Mouse (Mus musculus) cortical plate, adult 2 months (tissue): ENCODE measurements around the gene Nfkb1. TPM values are rescaled to one million over a fixed set of nuclear protein-coding genes. Genes with fewer than 3 reads are reported as not detected.

Experiments used
- H3K27ac ChIP-seq: fragments of 200-500 bp; 2 replicates; pipeline ENCODE4 v1.5.1; 2012; ENCODE audit warnings: low read length, control low read depth, inconsistent platforms; ENCODE audit not compliant: insufficient read depth
- H3K4me1 ChIP-seq: fragments of 200-500 bp; 2 replicates; pipeline ENCODE4 v1.6.1; 2011; ENCODE audit warnings: low read length; ENCODE audit not compliant: control insufficient read depth, insufficient read depth
- H3K4me3 ChIP-seq: fragments of 200-500 bp; 2 replicates; pipeline ENCODE4 v1.5.1; 2011; ENCODE audit warnings: mild to moderate bottlenecking, low read length, control low read depth; ENCODE audit not compliant: insufficient read depth
- CTCF ChIP-seq: fragments of 200-500 bp; IDR thresholded peaks from 2 replicates; pipeline ENCODE4 v1.5.1; 2011; ENCODE audit warnings: mild to moderate bottlenecking, control low read depth, low read length; ENCODE audit not compliant: insufficient read depth; ENCODE audit errors: extremely low read depth
- POLR2A ChIP-seq: fragments of 200-500 bp; IDR thresholded peaks from 2 replicates; pipeline ENCODE4 v1.6.1; 2011; ENCODE audit warnings: mild to moderate bottlenecking, low read length, control low read depth; ENCODE audit not compliant: insufficient read depth; ENCODE audit errors: extremely low read depth
- polyA plus RNA-seq: library from polyadenylated mRNA; depleted of rRNA; stranded (reverse); fragments of >200 nt; gene quantifications from 2 replicates; pipeline ENCODE4 v1.2.3, GENCODE M21; 2012

Nfkb1 gene
- polyA plus RNA-seq, 1 experiment: 22.3 TPM

DNA sequence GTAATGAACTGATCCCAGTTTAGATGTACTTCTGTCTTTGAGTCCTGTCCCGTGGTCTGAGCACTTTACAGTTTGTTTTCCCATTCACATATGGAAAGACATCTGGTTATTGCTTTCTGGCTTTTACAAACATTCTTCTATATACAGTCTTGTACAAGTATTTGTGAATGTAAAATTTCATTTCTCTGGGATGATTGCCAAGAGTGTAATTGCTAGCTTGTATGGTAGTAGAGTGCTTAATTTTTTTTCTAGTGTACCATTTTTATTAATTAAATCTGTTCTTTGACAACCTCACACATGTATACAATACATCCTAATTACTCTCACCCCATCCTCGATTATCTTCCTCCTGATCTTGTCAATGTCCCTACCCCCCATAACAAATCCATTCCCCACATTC lies 12.0 kb upstream of the Nfkb1 start:
- Histone ChIP-seq H3K4me3 (no peak overlapping the region), H3K4me1 (no peaks in the 10 kb centered on the region), H3K27ac (no peak overlapping the region)
- TF ChIP-seq POLR2A (no peak), CTCF (no peak)

DNA sequence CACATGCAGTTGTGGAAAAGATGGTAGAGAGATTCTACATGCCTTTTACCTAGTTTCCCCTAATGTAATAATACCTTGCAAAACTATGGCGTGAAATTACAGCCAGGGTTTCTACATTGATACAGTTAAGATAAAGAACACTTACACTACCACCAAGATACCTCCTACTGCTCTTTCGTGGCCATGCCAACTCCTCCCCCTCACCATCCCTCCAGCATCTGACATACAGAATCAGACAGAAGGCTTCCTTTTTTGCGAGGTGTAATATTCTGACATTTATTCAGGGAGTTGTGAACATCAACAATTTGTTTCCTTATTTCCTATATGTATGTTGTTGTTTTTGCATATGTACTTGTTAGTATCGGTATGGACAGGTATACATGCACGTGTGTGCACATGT lies 11.3 kb upstream of the Nfkb1 start:
- Histone ChIP-seq H3K4me3 (no peak overlapping the region), H3K4me1 (no peaks in the 10 kb centered on the region), H3K27ac (no peak overlapping the region)
- no peak for TF ChIP-seq POLR2A
- no peak for TF ChIP-seq CTCF

DNA sequence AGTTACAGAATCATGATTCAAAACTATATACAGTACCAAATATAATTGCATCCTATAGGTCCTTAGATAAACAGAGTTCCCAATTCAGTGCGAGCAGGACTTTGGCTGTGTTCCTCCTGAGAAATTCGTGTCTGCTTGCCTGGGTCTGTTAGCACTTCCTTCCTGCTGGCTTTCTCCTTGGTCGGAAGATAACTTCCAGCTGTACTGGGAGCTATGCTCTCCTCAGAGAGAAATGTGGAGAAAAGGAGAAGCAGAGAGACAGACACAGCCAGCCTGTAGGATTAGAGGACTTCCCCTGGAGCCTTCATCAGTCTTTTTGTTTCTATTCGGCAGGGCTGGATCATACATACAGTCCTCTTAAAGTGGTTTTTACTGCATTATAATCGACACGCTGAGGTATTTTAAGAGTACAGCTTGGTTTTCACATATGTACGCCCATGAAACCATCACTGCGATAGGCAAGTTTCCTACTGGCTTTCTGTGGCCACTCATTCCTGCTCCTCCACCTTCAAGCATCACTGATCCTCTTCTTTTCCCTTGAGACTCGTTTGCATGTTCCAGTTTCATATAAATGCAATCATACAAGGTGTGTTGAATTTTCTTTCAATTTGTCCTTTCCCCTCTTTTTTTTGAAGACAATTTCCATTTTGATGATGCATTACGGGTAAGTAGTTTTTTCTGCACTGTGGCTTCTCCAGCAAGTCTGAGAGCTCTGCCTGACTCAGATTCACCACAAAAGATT lies 8.3 kb upstream of the Nfkb1 start:
- TF ChIP-seq CTCF (no peak), POLR2A (no peak)
- Histone ChIP-seq H3K4me1 (no peaks in the 10 kb centered on the region), H3K27ac (no peak overlapping the region), H3K4me3 (no peak overlapping the region)

DNA sequence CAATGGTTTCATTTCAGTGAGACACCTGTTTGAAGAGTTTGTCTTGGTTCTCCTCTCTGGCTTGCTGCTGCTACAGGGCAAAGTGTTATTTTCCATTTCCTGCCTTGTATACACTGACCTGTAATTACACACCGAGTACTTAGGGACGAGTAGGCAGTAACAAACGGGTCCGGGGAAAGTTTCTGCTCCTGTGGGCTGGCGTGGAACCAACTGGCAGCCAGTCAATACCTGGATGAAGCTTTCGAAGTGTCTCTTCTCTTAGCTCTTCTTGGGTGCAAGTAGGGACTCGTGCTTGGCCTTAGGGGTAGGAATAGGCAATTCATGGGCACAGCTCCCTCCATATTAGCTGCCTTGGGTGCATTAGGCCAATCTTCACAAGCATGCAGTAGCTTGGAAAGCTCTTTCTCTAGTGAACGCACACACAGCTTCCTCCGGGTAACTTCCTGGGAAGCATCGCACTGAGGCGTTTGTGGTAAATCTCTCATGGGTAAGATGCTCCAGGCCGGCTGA lies 7.2 kb upstream of the Nfkb1 start:
- TF ChIP-seq CTCF (no peak), POLR2A (no peak)
- H3K4me3 ChIP-seq: no peak overlapping the region
- no peaks in the 10 kb centered on the region for H3K4me1 ChIP-seq
- H3K27ac ChIP-seq: no peak overlapping the region

DNA sequence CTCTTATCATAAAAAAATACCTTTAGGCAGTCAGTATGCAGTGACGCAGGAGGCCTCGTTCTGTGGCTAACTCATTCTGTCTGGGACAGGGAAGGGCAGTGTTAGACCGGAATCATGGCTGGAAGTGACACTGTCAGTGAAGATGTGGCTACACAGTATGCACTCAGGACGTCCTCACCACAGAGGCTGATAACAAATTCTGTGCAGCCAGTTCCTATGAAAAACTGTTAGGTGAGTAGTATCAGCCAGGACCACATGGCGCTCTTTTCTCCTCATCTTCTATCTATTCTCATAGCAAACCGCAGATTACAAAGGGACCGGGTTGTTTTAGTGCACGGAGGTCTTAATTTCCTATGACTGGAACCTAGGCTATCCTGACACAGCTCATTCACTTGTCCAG lies 4.9 kb upstream of the Nfkb1 start:
- Histone ChIP-seq H3K4me3 (no peak overlapping the region), H3K27ac (no peak overlapping the region), H3K4me1 (no peaks in the 10 kb centered on the region; the same call in 1 of the 2 replicates)
- TF ChIP-seq CTCF: no peak
- TF ChIP-seq POLR2A: no peak

DNA sequence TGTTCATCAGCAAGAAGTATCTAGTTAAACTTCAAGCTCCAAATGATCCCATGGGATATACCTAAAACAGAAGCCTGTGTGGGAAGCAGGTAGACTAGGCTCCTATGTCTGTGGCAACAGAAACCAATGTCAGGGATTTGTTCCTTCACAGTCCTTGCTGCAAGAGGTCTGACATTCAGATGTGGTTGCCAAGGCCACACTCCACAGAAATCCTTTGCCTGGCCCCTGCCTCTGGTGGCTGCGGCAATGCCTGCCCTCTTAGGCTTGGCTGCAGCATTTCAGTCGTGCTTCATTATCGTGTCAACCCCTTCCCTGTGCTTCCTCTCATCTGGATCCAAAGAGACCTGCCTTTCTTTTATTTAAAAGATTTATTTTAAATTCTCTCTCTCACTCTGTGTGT lies 1.7 kb upstream of the Nfkb1 start:
- TF ChIP-seq POLR2A (no peak), CTCF (no peak)
- Histone ChIP-seq H3K4me3 (no peak overlapping the region), H3K4me1 (peaks cover 2% of the 10 kb centered on the region), H3K27ac (no peak overlapping the region)

DNA sequence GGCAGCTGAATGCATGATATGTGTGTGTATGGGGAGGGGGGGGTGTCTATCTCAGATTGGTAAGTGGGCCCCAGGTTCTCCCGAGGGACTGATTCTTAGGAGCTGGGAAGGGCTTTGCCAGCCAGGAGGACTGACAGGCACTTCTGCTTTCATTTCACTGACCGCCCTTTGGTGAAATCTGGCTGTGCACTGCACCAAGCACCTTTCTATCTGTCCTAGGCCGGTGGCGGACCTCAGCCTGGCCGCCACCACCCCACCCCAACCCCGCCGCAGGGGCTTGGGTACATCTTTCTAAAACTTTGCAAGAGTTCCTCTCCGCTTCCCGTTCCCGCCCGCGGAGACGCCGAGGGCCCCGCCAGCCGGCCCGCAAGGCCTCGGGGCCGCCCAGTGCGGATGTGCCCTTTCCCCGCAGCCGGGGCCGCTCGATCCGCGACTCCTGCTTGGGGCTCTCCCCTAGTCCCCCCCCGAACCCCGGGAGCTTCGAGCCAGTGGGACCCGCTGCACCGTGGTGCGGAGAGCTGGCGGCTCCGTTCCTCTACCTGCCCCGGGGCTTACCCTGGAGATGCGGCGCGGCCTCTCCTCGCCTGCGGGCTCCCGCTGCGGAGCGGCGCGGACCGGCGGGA lies 668 bp downstream of the Nfkb1 start:
- peak overlapping the region; percentile 60 for H3K4me3 ChIP-seq
- H3K4me1 ChIP-seq: peaks cover 2% of the 10 kb centered on the region
- 0 out of 2 replicates have a peak overlapping the region, but pooled peaks have one; percentile 65 for H3K27ac ChIP-seq
- TF ChIP-seq POLR2A: no peak

DNA sequence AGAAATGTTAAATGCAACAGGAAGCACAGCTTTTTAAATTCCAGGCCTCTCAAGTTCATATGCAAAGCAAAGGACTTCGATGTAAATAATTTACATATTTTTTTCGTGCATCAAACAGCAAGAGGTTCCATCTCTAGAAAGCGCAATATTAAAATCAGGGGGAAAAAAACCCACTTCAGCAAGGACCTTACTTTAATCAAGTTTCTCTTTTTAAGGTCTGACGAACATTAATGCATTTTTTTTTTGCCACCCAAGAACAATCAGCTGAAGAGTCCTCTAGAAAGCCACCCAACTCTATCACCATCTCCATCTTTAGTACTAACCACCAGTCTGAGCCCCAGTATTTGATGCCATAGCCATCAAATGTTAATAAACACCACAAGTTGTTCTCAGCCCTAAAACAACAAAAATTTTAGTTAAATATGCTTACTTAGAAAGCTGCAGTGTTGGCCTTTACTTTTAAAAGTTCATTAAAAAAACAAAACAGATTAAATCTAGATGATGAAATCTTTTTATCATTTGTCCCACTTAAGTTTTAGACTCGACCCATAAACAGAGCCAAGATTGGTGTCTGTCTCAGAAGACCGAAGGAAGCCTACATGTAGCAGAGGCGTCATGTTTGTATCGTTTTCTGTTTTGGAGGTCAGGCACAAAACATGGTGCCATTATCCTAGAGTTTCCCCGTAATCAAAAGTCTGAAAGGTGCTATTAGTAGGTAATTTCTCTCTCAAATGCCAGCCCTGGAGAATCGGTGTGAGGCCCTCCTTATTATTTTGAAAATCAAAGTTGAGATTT lies 1.4 kb downstream of the Nfkb1 start:
- Histone ChIP-seq H3K27ac (0 out of 2 replicates have a peak overlapping the region, but pooled peaks have one; percentile 2), H3K4me3 (peak overlapping the region; percentile 60), H3K4me1 (peaks cover 2% of the 10 kb centered on the region)
- TF ChIP-seq POLR2A: no peak
- TF ChIP-seq CTCF: no peak

DNA sequence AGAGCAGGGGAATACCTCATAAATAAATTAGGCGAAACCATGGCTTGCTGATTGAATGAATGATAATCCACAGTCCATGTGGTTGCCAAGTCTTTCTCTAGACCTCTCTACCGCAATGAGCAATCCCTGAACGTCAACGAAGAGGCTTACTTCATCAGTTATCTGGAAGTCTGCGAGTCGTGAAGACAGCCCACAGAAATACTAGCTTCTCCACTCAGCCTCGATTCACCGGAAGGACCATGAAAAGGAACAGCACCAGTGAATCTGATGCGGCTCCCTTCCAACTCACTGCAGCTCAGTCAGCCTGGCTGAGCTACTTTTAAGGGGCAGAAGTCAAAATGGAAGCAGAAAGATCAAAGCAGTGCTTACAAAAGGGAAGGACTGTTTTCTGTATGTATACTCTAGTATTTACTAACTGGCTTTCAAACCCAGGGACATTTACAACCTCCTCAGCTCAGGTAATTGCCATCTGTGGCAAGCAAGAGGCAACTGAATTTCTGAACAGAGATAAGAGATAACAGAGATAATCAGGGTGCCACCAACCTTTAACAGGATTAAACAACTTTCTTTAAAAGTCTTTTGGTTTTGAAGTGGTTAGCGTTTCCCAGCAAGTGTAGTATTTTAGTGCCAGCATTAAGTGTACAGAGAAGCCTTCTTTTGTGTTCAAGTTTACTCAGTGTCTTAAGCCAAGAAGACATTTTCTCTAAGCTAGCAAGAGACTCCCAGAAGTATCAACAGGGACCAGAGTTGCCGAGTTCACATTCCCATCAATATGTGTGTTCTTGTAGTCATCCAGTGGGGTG lies 2.2 kb downstream of the Nfkb1 start:
- Histone ChIP-seq H3K27ac (no peak overlapping the region), H3K4me1 (peaks cover 2% of the 10 kb centered on the region), H3K4me3 (no peak overlapping the region)
- TF ChIP-seq POLR2A: no peak
- no peak for TF ChIP-seq CTCF
